Mouse (Mus musculus): ENCODE data around the gene Thsd7a. TPM values are rescaled to one million over a fixed set of nuclear protein-coding genes. Genes with fewer than 3 reads are reported as not detected.

Thsd7a gene
- polyA plus RNA-seq, 1 experiment = 0.02 TPM

- Histone ChIP-seq H3K27me3 (replicated peaks) (no peaks in the 10 kb centered on the region), H3K4me1 (0 out of 2 replicates have a peak, but pooled peaks cover 4% of the 10 kb centered on the region), H3K4me3 (replicated peaks) (no peak overlapping the region), H3K36me3 (replicated peaks; ENCODE audit: low read length) (no peaks in the 10 kb centered on the region), H3K9me3 (no peaks in the 10 kb centered on the region)
- TF ChIP-seq GATA1 (IDR thresholded peaks at IDR 0.05; ENCODE audit: borderline replicate concordance, low read length) = no peak
- TF ChIP-seq FLI1 (IDR thresholded peaks at IDR 0.05; ENCODE audit: low read length) = no peak
Observed at GRCm38 (mm10) chr6:12315070-12315909, 433.9 kb downstream of the Thsd7a start.

GRCm38 (mm10) chr6:12307502-12307901 is 441.7 kb downstream of the Thsd7a start:
- Histone ChIP-seq H3K27me3 (replicated peaks) (no peaks in the 10 kb centered on the region), H3K36me3 (replicated peaks; ENCODE audit: low read length) (no peaks in the 10 kb centered on the region), H3K4me3 (replicated peaks) (no peak overlapping the region), H3K9me3 (peaks cover 6% of the 10 kb centered on the region), H3K4me1 (no peaks in the 10 kb centered on the region)
- TF ChIP-seq FLI1 (IDR thresholded peaks at IDR 0.05; ENCODE audit: low read length) (no peak), GATA1 (IDR thresholded peaks at IDR 0.05; ENCODE audit: borderline replicate concordance, low read length) (no peak)

- H3K27me3 ChIP-seq (replicated peaks) = no peaks in the 10 kb centered on the region
- TF ChIP-seq FLI1 (IDR thresholded peaks at IDR 0.05; ENCODE audit: low read length) (no peak), GATA1 (IDR thresholded peaks at IDR 0.05; ENCODE audit: borderline replicate concordance, low read length) (no peak)
Observed at GRCm38 (mm10) chr6:12262641-12263400, 486.4 kb downstream of the Thsd7a start.

More at GRCm38 (mm10) chr6:12262641-12263400, 486.4 kb downstream of the Thsd7a start:
- H3K4me3 ChIP-seq (replicated peaks) = no peak overlapping the region
- no peaks in the 10 kb centered on the region for H3K36me3 ChIP-seq (replicated peaks; ENCODE audit: low read length)
- H3K9me3 ChIP-seq = no peaks in the 10 kb centered on the region
- peaks cover 3% of the 10 kb centered on the region; the same call in 1 of the 2 replicates for H3K4me1 ChIP-seq

Measured in megakaryocyte, embryonic 14.5 days (primary cell).